Mouse (Mus musculus) cerebellum, adult 2 months (tissue): ENCODE measurements at regions not wholly inside any gene's neighbourhood (a gene's known extent, or its start where the extent isn't known, plus 50 kb on each side); places are given as distances from the start of the nearest gene placed in this dataset.

Experiments used
- CTCF ChIP-seq: fragments of 200-500 bp; IDR thresholded peaks from 2 replicates; pipeline ENCODE4 v1.5.1; 2011; ENCODE audit warnings: low read depth, mild to moderate bottlenecking, control low read depth, low read length, moderate library complexity, borderline replicate concordance; ENCODE audit not compliant: insufficient read depth
- POLR2A ChIP-seq: fragments of 200-500 bp; IDR thresholded peaks from 2 replicates; pipeline ENCODE4 v1.6.1; 2011; ENCODE audit warnings: low read length, control low read depth, borderline replicate concordance; ENCODE audit not compliant: insufficient read depth

DNA sequence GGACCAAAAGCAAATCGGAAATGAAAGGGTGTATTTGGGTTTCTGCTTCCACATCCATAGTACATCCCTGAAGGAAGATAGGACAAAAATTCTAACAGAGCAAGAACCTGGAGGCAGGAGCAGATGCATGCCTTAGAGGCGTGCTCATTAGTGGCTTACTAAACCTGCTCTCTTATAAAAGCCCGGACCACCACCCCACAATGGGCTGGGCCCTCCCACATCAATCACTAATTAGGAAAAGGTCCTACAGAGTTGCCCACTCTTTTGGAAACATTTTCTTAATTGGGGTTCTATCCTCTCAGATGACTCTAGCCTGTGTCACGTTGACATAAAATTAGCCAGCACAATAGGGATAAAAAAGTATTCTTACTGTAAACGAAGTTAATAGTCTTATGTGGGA is 79.6 kb upstream of the Ptprt start:
- no peak for TF ChIP-seq CTCF
- TF ChIP-seq POLR2A = no peak
